Mouse (Mus musculus) lung, embryonic 16.5 days (tissue): ENCODE measurements at regions not wholly inside any gene's neighbourhood (a gene's known extent, or its start where the extent isn't known, plus 50 kb on each side); places are given as distances from the start of the nearest gene placed in this dataset.

ENCODE experiments used
- ATAC-seq: fragments of 200-750 bp; cut with Nextera tagmentation; 2 replicates; pipeline ENCODE4 v1.8.0; 2017; ENCODE audit warnings: low read depth, mild to moderate bottlenecking, moderate library complexity
- H3K27ac ChIP-seq: fragments of 300-500 bp; sonication (generic); 2 replicates; pipeline ENCODE4 v1.5.1; 2014; ENCODE audit warnings: mild to moderate bottlenecking, control low read depth, low read length
- H3K27me3 ChIP-seq: fragments of 300-500 bp; sonication (generic); 2 replicates; pipeline ENCODE4 v1.6.1; 2014; ENCODE audit warnings: low read depth, low read length, mixed read lengths; ENCODE audit not compliant: control insufficient read depth, insufficient read depth
- H3K36me3 ChIP-seq: fragments of 300-500 bp; sonication (generic); 2 replicates; pipeline ENCODE4 v1.6.1; 2014; ENCODE audit warnings: low read length; ENCODE audit not compliant: control insufficient read depth, insufficient read depth
- H3K4me1 ChIP-seq: fragments of 300-500 bp; sonication (generic); replicated peaks from 2 replicates; pipeline ENCODE4 v1.6.1; 2014; ENCODE audit warnings: low read length, mixed read lengths; ENCODE audit not compliant: control insufficient read depth, insufficient read depth
- H3K4me2 ChIP-seq: fragments of 300-500 bp; sonication (generic); 2 replicates; pipeline ENCODE4 v1.6.1; 2014; ENCODE audit warnings: low read depth, low read length, control low read depth
- H3K4me3 ChIP-seq: fragments of 300-500 bp; sonication (generic); 2 replicates; pipeline ENCODE4 v1.5.1; 2014; ENCODE audit warnings: mild to moderate bottlenecking, low read length, control low read depth
- H3K9ac ChIP-seq: fragments of 300-500 bp; sonication (generic); 2 replicates; pipeline ENCODE4 v1.6.1; 2014; ENCODE audit warnings: low read length, control low read depth
- H3K9me3 ChIP-seq: fragments of 300-500 bp; sonication (generic); 2 replicates; pipeline ENCODE4 v1.6.1; 2016; ENCODE audit warnings: low read length; ENCODE audit not compliant: control insufficient read depth
- WGBS: fragments of 180-500 bp; shearing (Covaris S2); extraction: QIAGEN DNeasy Blood & Tissue Kit; methylation state at CpG from one replicate; pipeline ENCODE4 v1.1.7; 2014; 5-methylcytosine and 5-hydroxymethylcytosine counted together

GRCm38 (mm10) chr2:34111286-34111685 lies 223.5 kb upstream of the Mvb12b start:
- no peaks in the 10 kb centered on the region for H3K27me3 ChIP-seq
- no peak overlapping the region for H3K27ac ChIP-seq
- H3K4me3 ChIP-seq = no peak overlapping the region
- H3K9ac ChIP-seq = no peak overlapping the region
- H3K4me2 ChIP-seq = no peak overlapping the region
- H3K36me3 ChIP-seq = no peaks in the 10 kb centered on the region
- ATAC-seq = no peak
- no peaks in the 10 kb centered on the region for H3K9me3 ChIP-seq
- H3K4me1 ChIP-seq = no peaks in the 10 kb centered on the region; the same call in 1 of the 2 replicates
- 37% methylated on average over 3 of the region's 3 CpGs for WGBS

DNA sequence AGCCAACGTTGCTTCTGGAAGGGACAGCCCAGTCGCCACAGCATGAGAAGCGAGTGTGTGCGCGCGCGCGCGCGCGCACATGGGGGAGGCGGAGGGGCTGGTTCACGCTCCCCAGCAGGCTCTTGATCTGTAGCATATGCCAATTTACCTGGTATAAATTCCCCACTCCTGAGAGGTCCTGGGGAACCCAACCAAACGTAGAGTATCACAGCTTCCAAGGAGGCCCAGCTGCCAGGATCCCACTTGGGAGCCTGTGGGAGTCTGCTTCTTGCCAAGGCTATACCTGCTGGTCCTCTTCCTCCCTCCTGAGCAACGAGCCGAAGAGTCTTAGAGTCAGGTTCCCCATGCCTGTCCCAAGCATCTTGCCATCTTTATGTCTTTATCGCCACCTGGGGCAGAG lies 222.8 kb upstream of the Mvb12b start:
- H3K36me3 ChIP-seq = no peaks in the 10 kb centered on the region
- H3K4me2 ChIP-seq = no peak overlapping the region
- no peaks in the 10 kb centered on the region for H3K27me3 ChIP-seq
- no peak overlapping the region for H3K9ac ChIP-seq
- no peak for ATAC-seq
- H3K9me3 ChIP-seq = no peaks in the 10 kb centered on the region
- H3K4me3 ChIP-seq = no peak overlapping the region
- no peak overlapping the region for H3K27ac ChIP-seq
- 85% methylated on average over 17 of the region's 17 CpGs for whole genome bisulfite sequencing
- H3K4me1 ChIP-seq = no peaks in the 10 kb centered on the region; the same call in 1 of the 2 replicates

GRCm38 (mm10) chr2:34107566-34108303 lies 220.0 kb upstream of the Mvb12b start:
- Histone ChIP-seq H3K27ac (no peak overlapping the region), H3K9me3 (no peaks in the 10 kb centered on the region), H3K27me3 (no peaks in the 10 kb centered on the region), H3K36me3 (no peaks in the 10 kb centered on the region), H3K4me3 (no peak overlapping the region), H3K4me1 (no peaks in the 10 kb centered on the region; the same call in 1 of the 2 replicates), H3K4me2 (peak overlapping the region; percentile 27; the same call in 1 of the 2 replicates), H3K9ac (no peak overlapping the region)
- WGBS = 44% methylated on average over 27 of the region's 27 CpGs
- peak; percentile 30; the same call in 1 of the 2 replicates for ATAC-seq

GRCm38 (mm10) chr2:34106837-34107565 lies 219.3 kb upstream of the Mvb12b start:
- no peaks in the 10 kb centered on the region; the same call in 1 of the 2 replicates for H3K4me1 ChIP-seq
- H3K9me3 ChIP-seq = no peaks in the 10 kb centered on the region
- no peak overlapping the region for H3K4me3 ChIP-seq
- no peaks in the 10 kb centered on the region for H3K27me3 ChIP-seq
- no peaks in the 10 kb centered on the region for H3K36me3 ChIP-seq
- H3K27ac ChIP-seq = no peak overlapping the region
- peak; percentile 53; the same call in 1 of the 2 replicates for ATAC-seq
- 33% methylated on average over 15 of the region's 15 CpGs for WGBS
- peak overlapping the region; percentile 40 for H3K4me2 ChIP-seq
- no peak overlapping the region for H3K9ac ChIP-seq

DNA sequence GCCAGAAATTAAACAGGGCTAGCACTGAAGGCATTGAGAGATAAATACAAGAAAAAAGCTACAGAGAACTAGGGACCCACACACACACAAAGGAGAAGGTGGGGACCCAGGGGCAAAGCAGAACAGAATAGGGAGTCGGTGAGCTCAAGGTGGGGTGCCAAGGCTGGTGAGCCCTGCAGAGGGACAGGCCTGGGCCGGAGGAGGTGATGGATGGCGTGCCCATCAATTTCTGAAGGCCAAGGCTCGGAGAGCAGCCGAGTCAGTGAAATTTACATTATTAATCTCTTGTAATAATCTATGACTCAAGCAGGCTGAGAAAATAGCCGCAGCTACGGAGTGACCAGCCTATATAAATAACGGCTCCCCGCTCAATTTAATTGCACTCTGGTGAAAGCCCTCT lies 218.5 kb upstream of the Mvb12b start:
- no peaks in the 10 kb centered on the region for H3K9me3 ChIP-seq
- ATAC-seq = no peak
- WGBS = 53% methylated on average over 9 of the region's 9 CpGs
- H3K4me2 ChIP-seq = peak overlapping the region; percentile 40; the same call in 1 of the 2 replicates
- H3K4me3 ChIP-seq = no peak overlapping the region
- no peak overlapping the region for H3K27ac ChIP-seq
- H3K9ac ChIP-seq = no peak overlapping the region
- no peaks in the 10 kb centered on the region for H3K36me3 ChIP-seq
- no peaks in the 10 kb centered on the region; the same call in 1 of the 2 replicates for H3K4me1 ChIP-seq
- H3K27me3 ChIP-seq = no peaks in the 10 kb centered on the region

DNA sequence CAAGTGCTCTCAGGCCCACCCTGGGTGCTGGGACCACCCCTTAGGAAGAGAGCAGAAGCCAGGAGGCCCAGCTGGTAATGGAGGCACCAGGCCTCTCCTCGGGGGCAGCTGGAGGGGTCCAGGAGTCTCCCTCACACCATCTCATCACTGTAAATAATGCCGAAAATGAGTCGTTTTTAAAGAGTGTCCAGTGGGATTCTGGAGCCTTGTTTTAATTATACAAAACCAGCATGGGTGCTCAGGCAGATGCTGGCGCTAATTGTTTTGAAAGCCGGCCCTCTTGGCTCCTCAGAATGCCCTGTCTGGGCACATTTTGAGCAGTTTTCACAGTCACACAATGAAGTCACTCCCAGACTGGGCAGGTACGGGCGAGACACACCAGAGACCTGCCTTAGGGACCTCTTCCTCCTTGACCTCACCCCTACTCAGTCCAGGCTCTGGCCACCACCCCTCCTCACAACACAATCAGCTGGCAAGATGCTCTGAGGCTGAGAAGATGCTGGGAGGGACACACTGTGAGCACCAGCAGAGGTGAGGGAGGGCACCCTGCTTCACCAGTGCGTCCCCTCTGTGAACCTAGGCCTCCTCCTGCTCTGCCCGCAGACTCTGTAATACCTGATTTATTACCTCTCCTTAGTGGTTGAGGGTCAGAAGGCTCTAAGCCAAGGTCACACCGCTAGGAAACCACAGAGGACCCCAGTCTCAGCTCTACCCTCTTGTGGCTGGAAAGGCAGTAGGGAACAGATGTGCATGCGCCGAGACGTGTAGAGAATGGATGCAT lies 217.7 kb upstream of the Mvb12b start:
- no peak for ATAC-seq
- H3K4me1 ChIP-seq = no peaks in the 10 kb centered on the region; the same call in 1 of the 2 replicates
- H3K36me3 ChIP-seq = no peaks in the 10 kb centered on the region
- H3K9me3 ChIP-seq = no peaks in the 10 kb centered on the region
- WGBS = 72% methylated on average over 13 of the region's 13 CpGs
- H3K9ac ChIP-seq = no peak overlapping the region
- no peak overlapping the region for H3K4me2 ChIP-seq
- H3K27ac ChIP-seq = no peak overlapping the region
- no peak overlapping the region for H3K4me3 ChIP-seq
- H3K27me3 ChIP-seq = no peaks in the 10 kb centered on the region

DNA sequence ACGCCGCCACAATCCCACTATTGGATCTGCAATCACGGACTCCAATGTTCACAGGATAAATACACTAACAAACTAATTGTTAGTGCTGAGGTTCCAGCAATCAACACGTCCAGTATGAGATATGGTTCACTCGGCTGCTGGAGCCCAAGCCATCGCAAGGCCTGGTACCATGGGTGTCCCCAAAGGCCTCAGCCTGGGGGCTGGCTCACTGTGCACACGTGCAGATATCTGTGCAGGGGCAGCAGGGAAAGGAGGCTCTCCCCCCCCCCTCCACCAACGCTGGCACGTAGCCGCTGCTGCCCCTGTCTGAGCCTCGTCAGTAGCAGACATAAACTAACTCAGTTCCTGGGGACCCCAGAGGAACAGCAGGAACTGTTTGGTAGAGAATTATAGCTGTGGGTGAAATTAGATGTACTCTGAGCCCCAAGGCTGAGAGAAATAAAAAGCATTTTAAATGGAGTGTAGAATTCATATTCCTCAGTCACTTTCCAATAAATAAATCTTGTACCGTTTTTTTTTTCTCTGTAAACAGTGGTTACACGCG lies 210.3 kb upstream of the Mvb12b start:
- Histone ChIP-seq H3K4me1 (no peaks in the 10 kb centered on the region), H3K4me2 (no peak overlapping the region), H3K27ac (no peak overlapping the region), H3K27me3 (no peaks in the 10 kb centered on the region), H3K9me3 (no peaks in the 10 kb centered on the region), H3K9ac (no peak overlapping the region), H3K36me3 (no peaks in the 10 kb centered on the region), H3K4me3 (no peak overlapping the region)
- no peak for ATAC-seq
- WGBS = 58% methylated on average over 14 of the region's 14 CpGs

GRCm38 (mm10) chr2:34096561-34096960 lies 208.8 kb upstream of the Mvb12b start:
- ATAC-seq = no peak

GRCm38 (mm10) chr2:34088832-34089231 lies 201.1 kb upstream of the Mvb12b start:
- Histone ChIP-seq H3K4me2 (no peak overlapping the region), H3K4me3 (no peak overlapping the region), H3K27ac (no peak overlapping the region), H3K9me3 (no peaks in the 10 kb centered on the region), H3K36me3 (no peaks in the 10 kb centered on the region), H3K27me3 (no peaks in the 10 kb centered on the region), H3K9ac (no peak overlapping the region), H3K4me1 (no peaks in the 10 kb centered on the region)
- ATAC-seq = no peak
- WGBS = 58% methylated on average over 4 of the region's 4 CpGs

More at GRCm38 (mm10) chr2:34096561-34096960, 208.8 kb upstream of the Mvb12b start:
- Histone ChIP-seq H3K4me3 (no peak overlapping the region), H3K27ac (no peak overlapping the region), H3K9ac (no peak overlapping the region), H3K9me3 (no peaks in the 10 kb centered on the region), H3K4me1 (no peaks in the 10 kb centered on the region), H3K36me3 (no peaks in the 10 kb centered on the region), H3K27me3 (no peaks in the 10 kb centered on the region), H3K4me2 (no peak overlapping the region)
